Mouse (Mus musculus): ENCODE data around the gene Xpnpep2. TPM values are rescaled to one million over a fixed set of nuclear protein-coding genes. Genes with fewer than 3 reads are reported as not detected.

The Xpnpep2 gene
- polyA plus RNA-seq, 1 experiment from 2014 or later: 1.0 TPM

- H3K9ac ChIP-seq: no peak overlapping the region
- no peaks in the 10 kb centered on the region for H3K4me1 ChIP-seq
- H3K4me2 ChIP-seq: no peak overlapping the region
- no peaks in the 10 kb centered on the region for H3K9me3 ChIP-seq
- 54% methylated on average over 1 of the region's 1 CpGs for WGBS
- H3K27ac ChIP-seq: no peak overlapping the region
- ATAC-seq (ENCODE audit: borderline replicate concordance, extremely low read depth, low FRiP score, low TSS enrichment): no peak
- H3K4me3 ChIP-seq: no peak overlapping the region
- no peaks in the 10 kb centered on the region for H3K27me3 ChIP-seq
- H3K36me3 ChIP-seq: no peaks in the 10 kb centered on the region
These were observed 20.6 kb downstream of the Xpnpep2 start for GRCm38 (mm10) chrX:48129167-48129566.

- no peak overlapping the region for H3K4me2 ChIP-seq
- H3K9me3 ChIP-seq: no peaks in the 10 kb centered on the region
- H3K36me3 ChIP-seq: no peaks in the 10 kb centered on the region
- no peak overlapping the region for H3K9ac ChIP-seq
- 79% methylated on average over 4 of the region's 4 CpGs for WGBS
- ATAC-seq (ENCODE audit: borderline replicate concordance, extremely low read depth, low FRiP score, low TSS enrichment): no peak
- H3K4me1 ChIP-seq: peaks cover 7% of the 10 kb centered on the region; the same call in 1 of the 2 replicates
- no peaks in the 10 kb centered on the region for H3K27me3 ChIP-seq
- H3K27ac ChIP-seq: no peak overlapping the region
- no peak overlapping the region for H3K4me3 ChIP-seq
These were observed 28.4 kb downstream of the Xpnpep2 start for GRCm38 (mm10) chrX:48136935-48137334.

- no peak overlapping the region for H3K4me3 ChIP-seq
- no peaks in the 10 kb centered on the region for H3K9me3 ChIP-seq
- H3K4me1 ChIP-seq: peaks cover 7% of the 10 kb centered on the region; the same call in 1 of the 2 replicates
- WGBS: 60% methylated on average over 6 of the region's 6 CpGs
- no peak for ATAC-seq (ENCODE audit: borderline replicate concordance, extremely low read depth, low FRiP score, low TSS enrichment)
- H3K4me2 ChIP-seq: no peak overlapping the region
- H3K27me3 ChIP-seq: no peaks in the 10 kb centered on the region
- no peaks in the 10 kb centered on the region for H3K36me3 ChIP-seq
- H3K9ac ChIP-seq: no peak overlapping the region
- no peak overlapping the region for H3K27ac ChIP-seq
These were observed 29.5 kb downstream of the Xpnpep2 start for GRCm38 (mm10) chrX:48138011-48138410.

GRCm38 (mm10) chrX:48138539-48139275 lies 30.2 kb downstream of the Xpnpep2 start:
- WGBS: 42% methylated on average over 7 of the region's 7 CpGs
- Histone ChIP-seq H3K9ac (no peak overlapping the region), H3K4me2 (no peak overlapping the region), H3K36me3 (no peaks in the 10 kb centered on the region), H3K4me1 (peaks cover 7% of the 10 kb centered on the region; the same call in 1 of the 2 replicates), H3K27ac (0 out of 2 replicates have a peak overlapping the region, but pooled peaks have one; percentile 24), H3K4me3 (no peak overlapping the region), H3K9me3 (no peaks in the 10 kb centered on the region), H3K27me3 (no peaks in the 10 kb centered on the region)
- ATAC-seq (ENCODE audit: borderline replicate concordance, extremely low read depth, low FRiP score, low TSS enrichment): no peak

- no peaks in the 10 kb centered on the region for H3K27me3 ChIP-seq
- H3K36me3 ChIP-seq: no peaks in the 10 kb centered on the region
- WGBS: 53% methylated on average over 14 of the region's 14 CpGs
- no peak for ATAC-seq (ENCODE audit: borderline replicate concordance, extremely low read depth, low FRiP score, low TSS enrichment)
- no peak overlapping the region for H3K4me2 ChIP-seq
- H3K27ac ChIP-seq: 0 out of 2 replicates have a peak overlapping the region, but pooled peaks have one; percentile 24
- H3K9me3 ChIP-seq: no peaks in the 10 kb centered on the region
- peaks cover 7% of the 10 kb centered on the region; the same call in 1 of the 2 replicates for H3K4me1 ChIP-seq
- no peak overlapping the region for H3K9ac ChIP-seq
- no peak overlapping the region for H3K4me3 ChIP-seq
These were observed 31.1 kb downstream of the Xpnpep2 start for GRCm38 (mm10) chrX:48139368-48140285.

- Histone ChIP-seq H3K27ac (no peak overlapping the region), H3K27me3 (no peaks in the 10 kb centered on the region), H3K4me1 (peaks cover 7% of the 10 kb centered on the region; the same call in 1 of the 2 replicates), H3K36me3 (no peaks in the 10 kb centered on the region), H3K9ac (no peak overlapping the region), H3K4me2 (no peak overlapping the region), H3K4me3 (no peak overlapping the region), H3K9me3 (no peaks in the 10 kb centered on the region)
- no peak; the same call in 1 of the 2 replicates for ATAC-seq (ENCODE audit: borderline replicate concordance, extremely low read depth, low FRiP score, low TSS enrichment)
- WGBS: 28% methylated on average over 3 of the region's 3 CpGs
These were observed 31.9 kb downstream of the Xpnpep2 start for GRCm38 (mm10) chrX:48140286-48140877.

- no peak overlapping the region for H3K4me2 ChIP-seq
- no peak overlapping the region for H3K9ac ChIP-seq
- peaks cover 7% of the 10 kb centered on the region; the same call in 1 of the 2 replicates for H3K4me1 ChIP-seq
- H3K27me3 ChIP-seq: no peaks in the 10 kb centered on the region
- no peaks in the 10 kb centered on the region for H3K9me3 ChIP-seq
- H3K4me3 ChIP-seq: no peak overlapping the region
- H3K36me3 ChIP-seq: no peaks in the 10 kb centered on the region
- WGBS: 72% methylated on average over 6 of the region's 6 CpGs
- ATAC-seq (ENCODE audit: borderline replicate concordance, extremely low read depth, low FRiP score, low TSS enrichment): no peak
- H3K27ac ChIP-seq: no peak overlapping the region
These were observed 33.0 kb downstream of the Xpnpep2 start for GRCm38 (mm10) chrX:48141481-48141880.

- Histone ChIP-seq H3K9ac (no peak overlapping the region), H3K4me1 (peaks cover 7% of the 10 kb centered on the region; the same call in 1 of the 2 replicates), H3K9me3 (no peaks in the 10 kb centered on the region), H3K27me3 (no peaks in the 10 kb centered on the region), H3K4me2 (peak overlapping the region; percentile 47), H3K36me3 (no peaks in the 10 kb centered on the region), H3K27ac (no peak overlapping the region; the same call in 1 of the 2 replicates), H3K4me3 (peak overlapping the region; percentile 28)
- no peak; the same call in 1 of the 2 replicates for ATAC-seq (ENCODE audit: borderline replicate concordance, extremely low read depth, low FRiP score, low TSS enrichment)
- 42% methylated on average over 26 of the region's 26 CpGs for WGBS
These were observed 35.1 kb downstream of the Xpnpep2 start for GRCm38 (mm10) chrX:48143415-48144335.

- no peak for ATAC-seq (ENCODE audit: borderline replicate concordance, extremely low read depth, low FRiP score, low TSS enrichment)
- WGBS: 78% methylated on average over 4 of the region's 4 CpGs
- Histone ChIP-seq H3K4me2 (no peak within 1 kb of the TSS), H3K9me3 (no peaks in the 10 kb centered on the region), H3K4me3 (no peak within 1 kb of the TSS), H3K27me3 (no peaks in the 10 kb centered on the region), H3K36me3 (no peaks in the 10 kb centered on the region), H3K9ac (no peak within 1 kb of the TSS), H3K4me1 (no peaks in the 10 kb centered on the region), H3K27ac (no peak within 1 kb of the TSS)
These were observed 37.7 kb downstream of the Xpnpep2 start, which contains the start of gene Sash3 for GRCm38 (mm10) chrX:48146262-48146661. Gene Sash3, plus strand, starts transcription at chrX:48146436.

GRCm38 (mm10) chrX:48147226-48147625 lies 38.7 kb downstream of the Xpnpep2 start:
- 56% methylated on average over 2 of the region's 2 CpGs for WGBS

More at GRCm38 (mm10) chrX:48147226-48147625, 38.7 kb downstream of the Xpnpep2 start:
- Histone ChIP-seq H3K4me2 (no peak overlapping the region), H3K4me1 (no peaks in the 10 kb centered on the region), H3K27me3 (no peaks in the 10 kb centered on the region), H3K36me3 (no peaks in the 10 kb centered on the region), H3K27ac (no peak overlapping the region), H3K9ac (no peak overlapping the region), H3K9me3 (no peaks in the 10 kb centered on the region), H3K4me3 (no peak overlapping the region)
- no peak for ATAC-seq (ENCODE audit: borderline replicate concordance, extremely low read depth, low FRiP score, low TSS enrichment)

Data from lung, embryonic 15.5 days (tissue).